Mouse (Mus musculus): ENCODE measurements around the gene Map4k3. TPM values are rescaled to one million over a fixed set of nuclear protein-coding genes. Genes with fewer than 3 reads are reported as not detected.

The Map4k3 gene
- polyA plus RNA-seq (2012; rRNA removed), result 11.6 and 22.8 TPM in 2 replicates

GRCm38 (mm10) chr17:80728062-80728858, at the start of gene Map4k3:
Map4k3 (minus strand) TSS chr17:80728485.

DNA sequence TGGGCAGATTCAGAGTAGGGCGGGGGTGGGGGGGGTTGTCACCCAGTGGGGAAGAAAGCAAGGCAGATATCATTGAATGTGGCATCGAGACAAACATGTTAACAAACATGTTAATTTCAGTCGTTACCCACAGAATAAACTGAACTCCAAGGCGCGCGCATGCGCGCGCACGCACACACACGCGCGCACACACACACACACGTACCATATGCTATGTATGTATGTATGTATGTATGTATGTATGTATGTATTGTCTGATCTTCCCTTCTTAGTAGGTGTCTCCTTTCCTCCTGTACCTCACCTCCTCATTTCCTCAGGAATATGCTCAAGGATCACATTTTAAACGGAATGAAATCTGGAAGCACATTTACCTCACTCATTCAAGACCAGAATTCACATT, 150.6 kb downstream of the Map4k3 start, which contains the start of gene Cdkl4:
TSS of gene Cdkl4 (minus strand) at position 175 of the 400 bp plus-strand sequence.

Other genes with a start within 250 kb of the Map4k3 start
- 2.9 TPM in 2 replicates for gene Sos1, start 248.0 kb downstream of the Map4k3 start, polyA plus RNA-seq (2012; rRNA removed)
- gene Cdkl4, start 150.7 kb downstream of the Map4k3 start, polyA plus RNA-seq (2012; rRNA removed), result 0.96 and 1.1 TPM in 2 replicates
- gene Tmem178, start 216.1 kb upstream of the Map4k3 start, polyA plus RNA-seq (2012; rRNA removed), result 23.3 and 32.0 TPM in 2 replicates

All from ovary, adult 2 months (tissue).